Mouse (Mus musculus) stomach, postnatal 0 days (tissue): ENCODE results near the gene Slc30a5.

Experiments used
- CTCF ChIP-seq: IDR thresholded peaks from 2 replicates; pipeline ENCODE4 v1.5.1; 2016; ENCODE audit warnings: antibody characterized with exemption, low read depth, mild to moderate bottlenecking, moderate library complexity
- EP300 ChIP-seq: optimal IDR thresholded peaks from 2 replicates; pipeline ENCODE3; 2016; ENCODE audit warnings: antibody characterized with exemption

DNA sequence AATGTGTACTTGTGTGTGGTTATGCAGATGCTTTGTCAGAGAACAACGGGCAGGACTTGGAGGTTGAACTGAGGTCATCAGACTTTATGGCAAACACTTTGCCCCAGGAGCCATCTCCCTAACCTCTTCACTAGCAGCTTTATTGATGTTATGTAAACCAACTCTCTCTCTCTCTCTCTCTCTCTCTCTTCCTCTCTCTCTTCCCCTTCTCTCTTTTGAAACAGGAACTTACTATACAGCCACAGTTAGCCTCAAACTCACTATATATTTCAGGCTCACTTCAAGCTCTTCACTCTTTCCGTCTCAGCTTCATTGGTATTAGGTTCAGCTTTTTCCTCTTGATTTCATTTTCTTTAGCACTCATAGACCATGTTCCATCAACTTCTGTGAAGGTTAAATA is 48.7 kb upstream of the Slc30a5 start:
- no peak for TF ChIP-seq CTCF
- no peak for TF ChIP-seq EP300
